Mouse (Mus musculus) midbrain, postnatal 0 days (tissue): ENCODE measurements around the gene Fam89b. TPM values are rescaled to one million over a fixed set of nuclear protein-coding genes. Genes with fewer than 3 reads are reported as not detected.

Experiments
- ATAC-seq: fragments of 200-750 bp; cut with Nextera tagmentation; 2 replicates; pipeline ENCODE4 v1.8.0; 2017; ENCODE audit warnings: moderate number of reproducible peaks, mild to moderate bottlenecking, moderate TSS enrichment, moderate library complexity; ENCODE audit not compliant: low FRiP score
- DNase-seq: peaks from one replicate; pipeline ENCODE4 v3.0.0-alpha.2; 2015; ENCODE audit warnings: low spot score
- H3K27ac ChIP-seq: fragments of 300-500 bp; sonication (generic); 2 replicates; pipeline ENCODE4 v1.5.1; 2014; ENCODE audit warnings: low read depth, mild to moderate bottlenecking, low read length, mixed read lengths
- H3K27me3 ChIP-seq: fragments of 300-500 bp; sonication (generic); 2 replicates; pipeline ENCODE4 v1.6.1; 2014; ENCODE audit warnings: low read length, control low read depth, mixed read lengths; ENCODE audit not compliant: insufficient read depth
- H3K36me3 ChIP-seq: fragments of 300-500 bp; sonication (generic); 2 replicates; pipeline ENCODE4 v1.6.1; 2014; ENCODE audit warnings: low read length, control low read depth, mixed read lengths; ENCODE audit not compliant: insufficient read depth
- H3K4me1 ChIP-seq: fragments of 300-500 bp; sonication (generic); 2 replicates; pipeline ENCODE4 v1.6.1; 2014; ENCODE audit warnings: mild to moderate bottlenecking, control low read depth, antibody characterized with exemption, low read length, mixed read lengths; ENCODE audit not compliant: insufficient read depth
- H3K4me2 ChIP-seq: fragments of 300-500 bp; sonication (generic); 2 replicates; pipeline ENCODE4 v1.6.1; 2014; ENCODE audit warnings: low read depth, mild to moderate bottlenecking, low read length, mixed read lengths; ENCODE audit not compliant: poor library complexity, severe bottlenecking
- H3K4me3 ChIP-seq: fragments of 300-500 bp; sonication (generic); 2 replicates; pipeline ENCODE4 v1.5.1; 2014; ENCODE audit warnings: low read depth, mild to moderate bottlenecking, low read length, moderate library complexity
- H3K9ac ChIP-seq: fragments of 300-500 bp; sonication (generic); replicated peaks from 2 replicates; pipeline ENCODE4 v1.6.1; 2014; ENCODE audit warnings: mild to moderate bottlenecking, low read length, moderate library complexity, mixed read lengths; ENCODE audit not compliant: poor library complexity, severe bottlenecking
- H3K9me3 ChIP-seq: fragments of 300-500 bp; sonication (generic); 2 replicates; pipeline ENCODE4 v1.6.1; 2016; ENCODE audit warnings: low read length, control low read depth
- CTCF ChIP-seq: IDR thresholded peaks from 2 replicates; pipeline ENCODE4 v1.5.1; 2016; ENCODE audit warnings: antibody characterized with exemption, mild to moderate bottlenecking
- WGBS: fragments of 180-500 bp; shearing (Covaris S2); extraction: QIAGEN DNeasy Blood & Tissue Kit; methylation state at CpG from one replicate; pipeline ENCODE4 v1.1.7; 2014; 5-methylcytosine and 5-hydroxymethylcytosine counted together
- microRNA-seq: library from miRNA; unstranded; fragments of <30 nt; microRNA quantifications from one replicate; pipeline ENCODE4, GENCODE M21; 2016; ENCODE audit warnings: borderline number of aligned reads
- polyA plus RNA-seq: library from polyadenylated mRNA; unstranded; fragments of >200 nt; fragmentation: Nextera tagmentation; extraction: Ambion mirVana; gene quantifications from 2 replicates; pipeline ENCODE4 v1.2.1, GENCODE M21; 2015
- total RNA-seq: library from RNA; depleted of rRNA; stranded (reverse); fragments of >200 nt; gene quantifications from 2 replicates; pipeline ENCODE4 v1.2.3, GENCODE M21; 2014; rRNA removed

The Fam89b gene
- total and polyA plus RNA-seq, 2 experiments from 2014 or later = 126 to 178 TPM

DNA sequence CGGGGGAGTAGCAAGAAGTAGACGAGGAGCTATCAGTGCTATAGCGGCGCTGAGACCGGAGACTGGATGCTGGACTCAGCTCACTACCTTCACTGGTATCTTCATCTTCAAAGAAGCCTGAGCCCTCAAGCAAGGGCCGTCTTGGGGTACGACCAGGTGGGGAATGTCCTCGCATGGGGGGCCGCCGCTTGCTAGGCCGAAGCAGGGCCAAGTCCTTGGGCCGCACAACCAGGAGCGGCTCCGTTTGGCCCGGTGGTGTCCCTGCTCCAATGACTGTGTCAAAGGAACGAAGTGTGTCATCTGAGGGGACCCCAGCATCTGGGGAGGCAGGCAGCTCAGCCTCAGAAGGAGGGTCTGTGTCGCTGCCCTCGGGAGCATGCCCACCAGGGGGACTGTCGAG is 44.0 kb downstream of the Fam89b start:
- Histone ChIP-seq H3K9me3 (no peaks in the 10 kb centered on the region), H3K27me3 (no peaks in the 10 kb centered on the region), H3K4me1 (peaks cover 11% of the 10 kb centered on the region), H3K9ac (no peak overlapping the region), H3K4me2 (no peak overlapping the region), H3K4me3 (no peak overlapping the region), H3K27ac (no peak overlapping the region), H3K36me3 (peaks cover 63% of the 10 kb centered on the region)
- WGBS = 92% methylated on average over 19 of the region's 19 CpGs
- no peak for TF ChIP-seq CTCF
- no peak for ATAC-seq
- DNase-seq = no peak

DNA sequence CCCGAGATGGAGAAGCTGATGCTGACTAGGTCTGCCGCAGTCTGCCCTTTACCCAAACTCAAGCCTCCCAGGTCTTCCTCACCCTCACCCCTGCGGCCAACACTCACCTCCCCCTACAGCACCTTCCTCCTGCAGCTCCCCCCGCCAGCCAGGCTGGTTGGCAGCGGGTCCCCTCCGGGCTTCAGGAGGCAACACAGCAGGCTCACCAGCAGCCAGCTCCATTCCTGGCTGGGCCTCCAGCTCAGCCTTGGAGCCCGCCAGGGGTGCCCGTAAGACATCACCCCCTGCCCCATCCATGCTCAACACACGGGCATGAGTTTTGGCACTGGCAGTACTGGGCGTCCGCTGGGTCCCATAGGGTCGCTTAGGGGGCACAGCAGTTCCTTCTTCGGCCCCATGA is 44.5 kb downstream of the Fam89b start:
- TF ChIP-seq CTCF = no peak
- WGBS = 91% methylated on average over 13 of the region's 13 CpGs

GRCm38 (mm10) chr19:5684236-5684635 is 45.2 kb downstream of the Fam89b start:
- Histone ChIP-seq H3K27me3 (no peaks in the 10 kb centered on the region), H3K27ac (no peak overlapping the region), H3K4me3 (no peak overlapping the region), H3K9ac (no peak overlapping the region), H3K4me1 (peaks cover 5% of the 10 kb centered on the region), H3K36me3 (peaks cover 75% of the 10 kb centered on the region), H3K4me2 (no peak overlapping the region), H3K9me3 (no peaks in the 10 kb centered on the region)
- DNase-seq (no peak), ATAC-seq (no peak)
- no peak for TF ChIP-seq CTCF
- WGBS = 95% methylated on average over 12 of the region's 12 CpGs

More for the DNA sequence above, 44.5 kb downstream of the Fam89b start:
- ATAC-seq = no peak
- H3K27me3 ChIP-seq = no peaks in the 10 kb centered on the region
- H3K4me2 ChIP-seq = no peak overlapping the region
- H3K27ac ChIP-seq = no peak overlapping the region
- no peak overlapping the region for H3K9ac ChIP-seq
- peaks cover 67% of the 10 kb centered on the region for H3K36me3 ChIP-seq
- H3K4me3 ChIP-seq = no peak overlapping the region
- no peaks in the 10 kb centered on the region for H3K9me3 ChIP-seq
- DNase-seq = no peak
- H3K4me1 ChIP-seq = peaks cover 6% of the 10 kb centered on the region

DNA sequence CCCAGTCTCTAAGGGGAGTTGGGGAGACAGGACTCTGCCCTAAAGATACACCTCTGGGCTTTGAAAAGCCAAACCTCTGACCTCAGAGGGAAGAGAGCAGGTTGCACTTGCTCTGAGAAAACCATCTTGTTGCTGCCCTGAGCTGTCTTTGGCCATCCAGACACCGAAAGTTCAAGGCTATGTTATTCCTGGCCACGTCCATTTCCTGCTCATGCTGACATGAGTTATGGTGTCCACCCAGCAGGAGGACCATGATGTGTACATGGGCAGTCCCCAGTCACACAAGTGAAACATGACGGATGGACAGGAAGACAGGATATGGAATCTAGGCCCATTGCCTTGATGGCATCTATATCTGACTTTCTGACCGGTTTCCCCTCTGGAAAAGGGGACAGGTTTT is 49.0 kb downstream of the Fam89b start:
- WGBS = 89% methylated on average over 4 of the region's 4 CpGs
- no peaks in the 10 kb centered on the region for H3K9me3 ChIP-seq

More for the DNA sequence above, 49.0 kb downstream of the Fam89b start:
- Histone ChIP-seq H3K4me1 (no peaks in the 10 kb centered on the region), H3K27ac (no peak overlapping the region), H3K36me3 (peaks cover 89% of the 10 kb centered on the region), H3K4me2 (no peak overlapping the region), H3K9ac (no peak overlapping the region), H3K4me3 (no peak overlapping the region), H3K27me3 (no peaks in the 10 kb centered on the region)
- ATAC-seq = no peak
- no peak for TF ChIP-seq CTCF
- no peak for DNase-seq

Small RNA genes within 50 kb of the gene (microRNA-seq; reads per million reads assigned to microRNA genes)
- gene Mir6987 = not detected

Other genes starting within 250 kb of the Fam89b start
- 60.9 and 87.3 TPM in 2 replicates for gene Mus81, start 241.3 kb downstream of the Fam89b start, total RNA-seq
- 27.9 and 30.4 TPM in 2 replicates for gene Mus81, start 241.3 kb downstream of the Fam89b start, polyA plus RNA-seq
- gene Cfl1, start 239.2 kb downstream of the Fam89b start, total RNA-seq = 1,453 and 1,672 TPM in 2 replicates
- gene Cfl1, start 239.2 kb downstream of the Fam89b start, polyA plus RNA-seq = 3,482 and 3,602 TPM in 2 replicates
- 3.2 and 7.3 TPM in 2 replicates for gene 1700020D05Rik, start 225.9 kb downstream of the Fam89b start, total RNA-seq
- 0.20 TPM in 1 of 2 replicates, not detected in the other for gene 1700020D05Rik, start 225.9 kb downstream of the Fam89b start, polyA plus RNA-seq
- gene Snx32, start 219.1 kb downstream of the Fam89b start, total RNA-seq = 86.2 and 100 TPM in 2 replicates
- 88.7 and 94.4 TPM in 2 replicates for gene Snx32, start 219.1 kb downstream of the Fam89b start, polyA plus RNA-seq
- gene Ovol1, start 169.0 kb downstream of the Fam89b start, total RNA-seq = 0.27 TPM in 1 of 2 replicates, not detected in the other
- 0.05 TPM in 1 of 2 replicates, not detected in the other for gene Ovol1, start 169.0 kb downstream of the Fam89b start, polyA plus RNA-seq
- 12.8 and 14.5 TPM in 2 replicates for gene Ap5b1, start 161.6 kb downstream of the Fam89b start, total RNA-seq
- 1.9 and 2.2 TPM in 2 replicates for gene Ap5b1, start 161.6 kb downstream of the Fam89b start, polyA plus RNA-seq
- 19.8 and 27.1 TPM in 2 replicates for gene Rnaseh2c, start 127.8 kb downstream of the Fam89b start, total RNA-seq
- 43.1 and 50.9 TPM in 2 replicates for gene Rnaseh2c, start 127.8 kb downstream of the Fam89b start, polyA plus RNA-seq
- gene Kat5, start 119.4 kb downstream of the Fam89b start, total RNA-seq = 126 and 150 TPM in 2 replicates
- 73.9 and 76.8 TPM in 2 replicates for gene Kat5, start 119.4 kb downstream of the Fam89b start, polyA plus RNA-seq
- gene Rela, start 92.2 kb downstream of the Fam89b start, total RNA-seq = 30.3 and 34.8 TPM in 2 replicates
- 30.8 and 31.8 TPM in 2 replicates for gene Rela, start 92.2 kb downstream of the Fam89b start, polyA plus RNA-seq
- gene Sipa1, start 65.9 kb downstream of the Fam89b start, total RNA-seq = 26.1 and 36.0 TPM in 2 replicates
- gene Sipa1, start 65.9 kb downstream of the Fam89b start, polyA plus RNA-seq = 18.1 and 19.9 TPM in 2 replicates
- gene Map3k11, start 40.9 kb downstream of the Fam89b start, total RNA-seq = 18.3 and 24.0 TPM in 2 replicates
- gene Map3k11, start 40.9 kb downstream of the Fam89b start, polyA plus RNA-seq = 9.6 and 10.6 TPM in 2 replicates
- gene Pcnx3, start 40.7 kb downstream of the Fam89b start, total RNA-seq = 95.5 and 103 TPM in 2 replicates
- gene Pcnx3, start 40.7 kb downstream of the Fam89b start, polyA plus RNA-seq = 18.4 and 19.1 TPM in 2 replicates
- not detected in 2 replicates for gene Kcnk7, start 25.3 kb downstream of the Fam89b start, total RNA-seq
- 0.47 and 0.49 TPM in 2 replicates for gene Kcnk7, start 25.3 kb downstream of the Fam89b start, polyA plus RNA-seq
- gene Ehbp1l1, start 3.3 kb downstream of the Fam89b start, total RNA-seq = 25.6 and 26.3 TPM in 2 replicates
- 65.2 and 65.4 TPM in 2 replicates for gene Ehbp1l1, start 3.3 kb downstream of the Fam89b start, polyA plus RNA-seq
- 28.8 and 29.3 TPM in 2 replicates for gene Ltbp3, start 11.3 kb upstream of the Fam89b start, total RNA-seq
- gene Ltbp3, start 11.3 kb upstream of the Fam89b start, polyA plus RNA-seq = 9.1 and 12.8 TPM in 2 replicates
- 95.2 and 108 TPM in 2 replicates for gene Scyl1, start 41.8 kb upstream of the Fam89b start, total RNA-seq
- 84.2 and 85.8 TPM in 2 replicates for gene Scyl1, start 41.8 kb upstream of the Fam89b start, polyA plus RNA-seq
- gene Frmd8, start 145.6 kb upstream of the Fam89b start, total RNA-seq = 11.2 and 19.1 TPM in 2 replicates
- gene Frmd8, start 145.6 kb upstream of the Fam89b start, polyA plus RNA-seq = 11.2 and 11.7 TPM in 2 replicates
- 3.7 and 4.8 TPM in 2 replicates for gene Slc25a45, start 148.2 kb upstream of the Fam89b start, total RNA-seq
- 2.1 and 2.7 TPM in 2 replicates for gene Slc25a45, start 148.2 kb upstream of the Fam89b start, polyA plus RNA-seq
- 9.0 and 11.4 TPM in 2 replicates for gene Tigd3, start 164.5 kb upstream of the Fam89b start, total RNA-seq
- gene Tigd3, start 164.5 kb upstream of the Fam89b start, polyA plus RNA-seq = 10.6 and 10.9 TPM in 2 replicates
- 52.9 and 84.7 TPM in 2 replicates for gene Dpf2, start 183.4 kb upstream of the Fam89b start, total RNA-seq
- gene Dpf2, start 183.4 kb upstream of the Fam89b start, polyA plus RNA-seq = 57.7 and 61.0 TPM in 2 replicates
- gene Cdc42ep2, start 195.2 kb upstream of the Fam89b start, total RNA-seq = 20.6 and 28.4 TPM in 2 replicates
- gene Cdc42ep2, start 195.2 kb upstream of the Fam89b start, polyA plus RNA-seq = 19.2 and 20.9 TPM in 2 replicates
- gene Pola2, start 234.5 kb upstream of the Fam89b start, total RNA-seq = 17.8 and 21.6 TPM in 2 replicates
- 16.7 and 16.9 TPM in 2 replicates for gene Pola2, start 234.5 kb upstream of the Fam89b start, polyA plus RNA-seq